Mouse (Mus musculus): ENCODE data around the gene 2810004N23Rik. TPM values are rescaled to one million over a fixed set of nuclear protein-coding genes. Genes with fewer than 3 reads are reported as not detected.

The 2810004N23Rik gene
- total RNA-seq, 2 experiments from 2014 or later = 24.5 to 25.4 TPM

Other genes with a start within 250 kb of the 2810004N23Rik start
- gene 2310022B05Rik, start 199.8 kb downstream of the 2810004N23Rik start, total RNA-seq (2021) = 10 to 100 TPM; 13.7 to 14.0 TPM
- gene Ttc13, start 141.1 kb downstream of the 2810004N23Rik start, total RNA-seq (2021) = 10 to 100 TPM; 18.6 to 20.8 TPM
- 1 to 10 TPM; 3.2 to 3.7 TPM for gene Arv1, start 141.0 kb downstream of the 2810004N23Rik start, total RNA-seq (2021)
- under 1 TPM; 0.40 to 0.74 TPM for gene Fam89a, start 111.3 kb downstream of the 2810004N23Rik start, total RNA-seq (2021)
- gene Trim67, start 70.0 kb downstream of the 2810004N23Rik start, total RNA-seq (2021) = under 1 TPM; 0.13 to 0.21 TPM
- 100 to 1,000 TPM; 125 to 145 TPM for gene Gnpat, start 87 bp downstream of the 2810004N23Rik start, total RNA-seq (2021)
- gene Exoc8, start 34.6 kb upstream of the 2810004N23Rik start, total RNA-seq (2021) = 1 to 10 TPM; 6.2 to 7.3 TPM
- gene Sprtn, start 34.8 kb upstream of the 2810004N23Rik start, total RNA-seq (2021) = 1 to 10 TPM; 4.8 to 5.3 TPM
- gene Egln1, start 86.2 kb upstream of the 2810004N23Rik start, total RNA-seq (2021) = 100 to 1,000 TPM; 101 to 138 TPM
- 10 to 100 TPM; 52.2 to 67.2 TPM for gene Tsnax, start 149.9 kb upstream of the 2810004N23Rik start, total RNA-seq (2021)
- 1 to 10 TPM in 1 of 2 experiments, under 1 TPM in 1; 0.61 to 1.0 TPM for gene Disc1, start 191.1 kb upstream of the 2810004N23Rik start, total RNA-seq (2021)

All from gastrocnemius, postnatal 25 days (tissue).